Mouse (Mus musculus) adrenal gland, postnatal 36 days (tissue): ENCODE measurements around the gene Calml4. TPM values are rescaled to one million over a fixed set of nuclear protein-coding genes. Genes with fewer than 3 reads are reported as not detected.
A peak's percentile ranks its signal among the peaks of the same experiment; 100 is the strongest.

ENCODE experiments used
- DNase-seq, 2 experiments: peaks; one replicate each; pipeline ENCODE4 v3.0.0; 2021; ENCODE audit warnings: mixed read lengths in 1 of 2
- total RNA-seq, 2 experiments: library from RNA; stranded (reverse); gene quantifications; 2 replicates each; pipeline ENCODE4 v1.2.3; 2021

Calml4 gene
- total RNA-seq, 2 experiments from 2014 or later: 7.9 to 10.6 TPM

GRCm38 (mm10) chr9:62903841-62904240 is 46.0 kb downstream of the Calml4 start:
- no peak for DNase-seq

GRCm38 (mm10) chr9:62905039-62905438 is 47.2 kb downstream of the Calml4 start:
- DNase-seq: peak; percentile 40 to 45

GRCm38 (mm10) chr9:62913390-62914069 is 55.6 kb downstream of the Calml4 start:
- DNase-seq: no peak

- DNase-seq: no peak
Observed at GRCm38 (mm10) chr9:62917059-62917458, 59.2 kb downstream of the Calml4 start.

GRCm38 (mm10) chr9:62920877-62921276 is 63.0 kb downstream of the Calml4 start:
- DNase-seq: no peak

- DNase-seq: no peak
Observed at GRCm38 (mm10) chr9:62924886-62925610, 67.2 kb downstream of the Calml4 start.

Other genes with a start within 250 kb of the Calml4 start
- 1 to 10 TPM; 1.8 to 2.2 TPM for gene Itga11, start 180.3 kb upstream of the Calml4 start, total RNA-seq
- gene Fem1b, start 46.1 kb upstream of the Calml4 start, total RNA-seq: 10 to 100 TPM; 37.7 to 43.6 TPM
- 10 to 100 TPM; 12.3 to 20.2 TPM for gene Cln6, start 19.3 kb upstream of the Calml4 start, total RNA-seq
- gene Pias1, start 129.8 kb downstream of the Calml4 start, total RNA-seq: 10 to 100 TPM; 32.2 to 33.7 TPM